Mouse (Mus musculus): ENCODE results near the gene Sall4. TPM values are rescaled to one million over a fixed set of nuclear protein-coding genes. Genes with fewer than 3 reads are reported as not detected.
"Not testable (repeated sequence)": the region's sequence is repeated elsewhere in the genome, so short reads cannot be mapped to it uniquely, and the experiment has no call there.

Gene Sall4
- total and polyA plus RNA-seq, 3 experiments, result 0.11 TPM; not detected in 2

- no peaks in the 10 kb centered on the region for H3K4me1 ChIP-seq (ENCODE audit: insufficient read depth, low read depth, low read length)
These were observed 4.0 kb downstream of the Sall4 start for GRCm38 (mm10) chr2:168763785-168764184.

GRCm38 (mm10) chr2:168762411-168762815 is 5.3 kb downstream of the Sall4 start:
- H3K4me1 ChIP-seq (ENCODE audit: insufficient read depth, low read depth, low read length), result no peaks in the 10 kb centered on the region
- no peaks in the 10 kb centered on the region for H3K27me3 ChIP-seq (ENCODE audit: insufficient read depth, low read length)
- H3K4me3 ChIP-seq (ENCODE audit: low read depth, low read length), result no peak overlapping the region
- no peaks in the 10 kb centered on the region for H3K36me3 ChIP-seq (replicated peaks)
- DNase-seq (ENCODE audit: low spot score) (no peak), ATAC-seq (ENCODE audit: extremely low read depth, insufficient number of reproducible peaks, low FRiP score, poor library complexity, severe bottlenecking) (no peak)
- H3K9me3 ChIP-seq (replicated peaks), result peaks cover 72% of the 10 kb centered on the region
- no peak for TF ChIP-seq CTCF (IDR thresholded peaks at IDR 0.05; ENCODE audit: low read depth, low read length)
- no peak for TF ChIP-seq TAL1 (conservative IDR thresholded peaks at IDR 0.05; ENCODE audit: low read depth, low read length)
- no peak for TF ChIP-seq POLR2AphosphoS5 (IDR thresholded peaks at IDR 0.05; ENCODE audit: insufficient replicate concordance, low read depth, low read length)
- no peak for TF ChIP-seq GATA2 (IDR thresholded peaks at IDR 0.05; ENCODE audit: borderline replicate concordance, low read depth, low read length)
- TF ChIP-seq GATA1 (IDR thresholded peaks at IDR 0.05; ENCODE audit: borderline replicate concordance, low read length), result no peak

More at GRCm38 (mm10) chr2:168763785-168764184, 4.0 kb downstream of the Sall4 start:
- Histone ChIP-seq H3K36me3 (replicated peaks) (no peaks in the 10 kb centered on the region), H3K9me3 (replicated peaks) (peaks cover 73% of the 10 kb centered on the region), H3K4me3 (ENCODE audit: low read depth, low read length) (no peak overlapping the region), H3K27me3 (ENCODE audit: insufficient read depth, low read length) (no peaks in the 10 kb centered on the region)
- TF ChIP-seq CTCF (IDR thresholded peaks at IDR 0.05; ENCODE audit: low read depth, low read length) (no peak), TAL1 (conservative IDR thresholded peaks at IDR 0.05; ENCODE audit: low read depth, low read length) (no peak), POLR2AphosphoS5 (IDR thresholded peaks at IDR 0.05; ENCODE audit: insufficient replicate concordance, low read depth, low read length) (no peak), GATA1 (IDR thresholded peaks at IDR 0.05; ENCODE audit: borderline replicate concordance, low read length) (no peak), GATA2 (IDR thresholded peaks at IDR 0.05; ENCODE audit: borderline replicate concordance, low read depth, low read length) (no peak)
- DNase-seq (ENCODE audit: low spot score) (no peak), ATAC-seq (ENCODE audit: extremely low read depth, insufficient number of reproducible peaks, low FRiP score, poor library complexity, severe bottlenecking) (no peak)

GRCm38 (mm10) chr2:168761954-168762353 is 5.8 kb downstream of the Sall4 start:
- ATAC-seq (ENCODE audit: extremely low read depth, insufficient number of reproducible peaks, low FRiP score, poor library complexity, severe bottlenecking) (no peak), DNase-seq (ENCODE audit: low spot score) (no peak)
- H3K4me3 ChIP-seq (ENCODE audit: low read depth, low read length), result no peak overlapping the region
- no peaks in the 10 kb centered on the region for H3K27me3 ChIP-seq (ENCODE audit: insufficient read depth, low read length)
- peaks cover 74% of the 10 kb centered on the region for H3K9me3 ChIP-seq (replicated peaks)
- H3K36me3 ChIP-seq (replicated peaks), result no peaks in the 10 kb centered on the region
- TF ChIP-seq TAL1 (conservative IDR thresholded peaks at IDR 0.05; ENCODE audit: low read depth, low read length) (no peak), POLR2AphosphoS5 (IDR thresholded peaks at IDR 0.05; ENCODE audit: insufficient replicate concordance, low read depth, low read length) (no peak), CTCF (IDR thresholded peaks at IDR 0.05; ENCODE audit: low read depth, low read length) (no peak), GATA2 (IDR thresholded peaks at IDR 0.05; ENCODE audit: borderline replicate concordance, low read depth, low read length) (no peak), GATA1 (IDR thresholded peaks at IDR 0.05; ENCODE audit: borderline replicate concordance, low read length) (no peak)
- no peaks in the 10 kb centered on the region for H3K4me1 ChIP-seq (ENCODE audit: insufficient read depth, low read depth, low read length)

- Histone ChIP-seq H3K9me3 (replicated peaks) (peaks cover 74% of the 10 kb centered on the region), H3K27me3 (ENCODE audit: insufficient read depth, low read length) (peaks cover 2% of the 10 kb centered on the region; the same call in 1 of the 2 replicates), H3K4me1 (ENCODE audit: insufficient read depth, low read depth, low read length) (no peaks in the 10 kb centered on the region), H3K4me3 (ENCODE audit: low read depth, low read length) (no peak overlapping the region), H3K36me3 (replicated peaks) (no peaks in the 10 kb centered on the region)
- ATAC-seq (ENCODE audit: extremely low read depth, insufficient number of reproducible peaks, low FRiP score, poor library complexity, severe bottlenecking), result no peak
- no peak for DNase-seq (ENCODE audit: low spot score)
- TF ChIP-seq GATA1 (IDR thresholded peaks at IDR 0.05; ENCODE audit: borderline replicate concordance, low read length) (no peak), CTCF (IDR thresholded peaks at IDR 0.05; ENCODE audit: low read depth, low read length) (no peak), TAL1 (conservative IDR thresholded peaks at IDR 0.05; ENCODE audit: low read depth, low read length) (no peak), POLR2AphosphoS5 (IDR thresholded peaks at IDR 0.05; ENCODE audit: insufficient replicate concordance, low read depth, low read length) (no peak), GATA2 (IDR thresholded peaks at IDR 0.05; ENCODE audit: borderline replicate concordance, low read depth, low read length) (no peak)
These were observed 6.6 kb downstream of the Sall4 start for GRCm38 (mm10) chr2:168761141-168761540.

GRCm38 (mm10) chr2:168744406-168744805 is 23.3 kb downstream of the Sall4 start:
- H3K4me3 ChIP-seq (ENCODE audit: low read depth, low read length); ATAC-seq (ENCODE audit: extremely low read depth, insufficient number of reproducible peaks, low FRiP score, poor library complexity, severe bottlenecking); H3K36me3 ChIP-seq (replicated peaks); DNase-seq (ENCODE audit: low spot score); H3K4me1 ChIP-seq (ENCODE audit: insufficient read depth, low read depth, low read length); H3K27me3 ChIP-seq (ENCODE audit: insufficient read depth, low read length): not testable (repeated sequence)
- H3K9me3 ChIP-seq (replicated peaks), result peaks cover 82% of the 10 kb centered on the region

GRCm38 (mm10) chr2:168742649-168743048 is 25.1 kb downstream of the Sall4 start:
- Histone ChIP-seq H3K4me1 (ENCODE audit: insufficient read depth, low read depth, low read length) (no peaks in the 10 kb centered on the region), H3K27me3 (ENCODE audit: insufficient read depth, low read length) (no peaks in the 10 kb centered on the region), H3K9me3 (replicated peaks) (peaks cover 87% of the 10 kb centered on the region), H3K36me3 (replicated peaks) (no peaks in the 10 kb centered on the region), H3K4me3 (ENCODE audit: low read depth, low read length) (no peak overlapping the region)
- no peak for DNase-seq (ENCODE audit: low spot score)
- no peak for ATAC-seq (ENCODE audit: extremely low read depth, insufficient number of reproducible peaks, low FRiP score, poor library complexity, severe bottlenecking)
- TF ChIP-seq TAL1 (conservative IDR thresholded peaks at IDR 0.05; ENCODE audit: low read depth, low read length), result no peak
- TF ChIP-seq POLR2AphosphoS5 (IDR thresholded peaks at IDR 0.05; ENCODE audit: insufficient replicate concordance, low read depth, low read length), result no peak
- TF ChIP-seq CTCF (IDR thresholded peaks at IDR 0.05; ENCODE audit: low read depth, low read length), result no peak
- TF ChIP-seq GATA2 (IDR thresholded peaks at IDR 0.05; ENCODE audit: borderline replicate concordance, low read depth, low read length), result no peak
- TF ChIP-seq GATA1 (IDR thresholded peaks at IDR 0.05; ENCODE audit: borderline replicate concordance, low read length), result no peak

Measured in G1E (cell line).